Mouse (Mus musculus) heart, postnatal 36 days (tissue): Measurements from ENCODE around the gene Noct. TPM values are rescaled to one million over a fixed set of nuclear protein-coding genes. Genes with fewer than 3 reads are reported as not detected.
"Not testable (repeated sequence)": the region's sequence is repeated elsewhere in the genome, so short reads cannot be mapped to it uniquely, and the experiment has no call there.

Experiments used
- DNase-seq, 2 experiments: peaks; one replicate each; pipeline ENCODE4 v3.0.0; 2021 to 2022
- intact Hi-C: fragments of 180-260 bp; cut with DNase I; formaldehyde crosslinking; loops from one replicate; pipeline ENCODE4 v1.15.1; 2025
- total RNA-seq, 2 experiments: library from RNA; stranded (reverse); gene quantifications; 2 replicates each; pipeline ENCODE4 v1.2.3; 2021

Noct gene
- total RNA-seq, 2 experiments from 2014 or later, result 33.6 to 35.1 TPM

- intact Hi-C loops, result no loop called here
- DNase-seq, result no peak
Measured at GRCm38 (mm10) chr3:51203906-51204305, 20.3 kb upstream of the Noct start.

- intact Hi-C loops, result no loop called here
- DNase-seq, result no peak
Measured at GRCm38 (mm10) chr3:51204441-51204840, 19.8 kb upstream of the Noct start.

DNA sequence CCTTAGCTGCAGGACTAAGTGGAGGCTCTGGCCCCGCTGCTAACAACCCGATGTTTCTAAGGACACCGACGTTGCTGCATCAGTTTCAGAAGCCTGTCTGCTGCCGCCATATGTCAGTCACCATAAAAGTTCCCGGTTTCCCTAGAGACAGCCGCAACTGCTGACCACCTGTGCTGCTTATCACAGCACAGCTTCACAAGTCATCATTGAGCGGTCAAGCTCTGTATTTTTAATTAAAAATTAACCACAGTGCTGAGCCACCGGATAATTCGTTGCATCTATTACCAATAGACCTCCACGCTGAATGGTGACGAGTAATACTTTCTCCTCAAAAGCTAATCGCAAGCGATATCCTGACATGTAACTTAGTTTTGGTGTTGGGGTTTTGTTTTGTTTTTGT lies 19.4 kb upstream of the Noct start:
- intact Hi-C loops, result no loop called here
- no peak for DNase-seq

DNA sequence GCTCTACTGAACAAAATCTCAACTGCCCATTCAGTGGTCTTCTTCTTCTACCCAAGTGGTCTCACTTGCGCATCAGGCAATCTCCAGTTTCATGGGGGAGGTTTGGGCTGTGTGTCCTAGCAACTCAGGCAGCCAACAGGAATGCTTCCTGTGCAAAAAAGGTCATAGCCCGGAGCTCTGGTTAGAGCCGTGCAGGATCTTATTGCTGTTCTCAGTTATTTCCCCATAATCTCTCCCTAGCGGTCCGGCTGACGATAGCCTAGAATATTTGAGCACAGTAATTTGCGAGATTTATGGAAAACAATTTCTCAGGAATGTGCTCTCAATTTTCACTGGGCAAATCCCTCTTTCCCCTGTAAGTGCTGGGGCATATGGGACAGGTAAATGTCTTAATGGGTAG lies 17.7 kb upstream of the Noct start:
- DNase-seq, result no peak
- intact Hi-C loops, result no loop called here

GRCm38 (mm10) chr3:51208633-51209032 lies 15.6 kb upstream of the Noct start:
- intact Hi-C loops, result no loop called here

DNA sequence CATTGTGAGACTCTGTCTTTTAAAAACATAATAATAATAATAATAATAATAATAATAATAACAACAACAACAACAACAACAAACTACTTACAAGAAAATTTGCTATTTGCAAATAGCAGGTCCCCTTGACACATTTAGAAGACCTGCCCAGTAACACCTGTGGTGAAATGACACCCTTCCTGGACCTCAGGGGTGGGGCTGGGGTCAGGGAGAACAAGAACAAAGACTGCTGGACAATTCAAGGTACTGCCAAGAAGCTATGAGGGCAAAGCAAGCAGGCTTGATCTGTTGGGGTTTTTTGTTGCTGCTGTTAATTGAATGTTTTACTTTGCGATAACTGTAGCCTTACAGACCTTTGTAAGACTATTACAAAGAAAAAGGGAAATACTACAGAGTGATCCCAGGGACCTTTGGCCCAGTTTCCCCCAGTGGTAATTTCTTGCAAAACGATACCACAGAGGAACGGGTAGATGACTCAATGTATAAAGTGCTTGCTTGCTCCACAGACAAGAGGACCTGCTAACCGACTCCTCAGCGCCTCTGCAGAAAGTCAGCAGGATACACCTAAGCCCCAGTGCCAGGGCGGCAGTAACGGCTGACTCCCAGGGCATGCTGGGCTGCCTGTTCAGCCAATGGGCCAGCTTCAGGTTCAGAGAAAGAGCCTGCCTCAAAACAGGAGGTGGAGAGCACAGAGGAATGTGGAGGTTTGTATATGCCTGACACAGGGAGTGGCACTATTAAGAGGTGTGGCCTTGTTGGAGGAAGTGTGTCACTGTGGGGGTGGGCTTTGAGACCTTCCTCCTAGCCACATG lies 14.5 kb upstream of the Noct start:
- DNase-seq, result no peak
- intact Hi-C loops, result no loop called here

More at GRCm38 (mm10) chr3:51208633-51209032, 15.6 kb upstream of the Noct start:
- no peak for DNase-seq

DNA sequence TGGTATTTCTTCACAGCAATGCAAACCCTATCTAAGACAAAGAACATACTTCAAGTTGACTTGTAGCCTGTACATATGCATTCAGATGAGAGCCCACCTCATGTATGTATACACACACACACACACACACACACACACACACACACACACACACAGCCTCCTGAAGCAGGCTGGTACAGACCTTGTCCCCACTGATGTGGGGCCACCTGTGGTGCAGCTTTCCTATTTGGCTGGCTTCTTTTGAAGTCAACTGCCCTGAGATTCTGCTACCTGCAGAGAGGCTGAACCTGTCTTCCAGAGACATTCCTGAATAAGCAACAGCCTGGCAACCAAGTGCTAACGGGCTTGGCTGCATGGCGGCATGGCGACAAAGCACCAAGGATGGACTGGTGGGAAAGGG lies 13.8 kb upstream of the Noct start:
- intact Hi-C loops, result no loop called here
- DNase-seq, result no peak

GRCm38 (mm10) chr3:51213111-51213510 lies 11.1 kb upstream of the Noct start:
- intact Hi-C loops, result no loop called here
- DNase-seq, result no peak

- intact Hi-C loops, result no loop called here
- DNase-seq, result no peak
Measured at GRCm38 (mm10) chr3:51215681-51216080, 8.6 kb upstream of the Noct start.

- DNase-seq, result not testable (repeated sequence)
Measured at GRCm38 (mm10) chr3:51216351-51216750, 7.9 kb upstream of the Noct start.

GRCm38 (mm10) chr3:51218385-51218784 lies 5.9 kb upstream of the Noct start:
- intact Hi-C loops, DNase-seq: not testable (repeated sequence)

More at GRCm38 (mm10) chr3:51216351-51216750, 7.9 kb upstream of the Noct start:
- intact Hi-C loops, result not testable (repeated sequence)

DNA sequence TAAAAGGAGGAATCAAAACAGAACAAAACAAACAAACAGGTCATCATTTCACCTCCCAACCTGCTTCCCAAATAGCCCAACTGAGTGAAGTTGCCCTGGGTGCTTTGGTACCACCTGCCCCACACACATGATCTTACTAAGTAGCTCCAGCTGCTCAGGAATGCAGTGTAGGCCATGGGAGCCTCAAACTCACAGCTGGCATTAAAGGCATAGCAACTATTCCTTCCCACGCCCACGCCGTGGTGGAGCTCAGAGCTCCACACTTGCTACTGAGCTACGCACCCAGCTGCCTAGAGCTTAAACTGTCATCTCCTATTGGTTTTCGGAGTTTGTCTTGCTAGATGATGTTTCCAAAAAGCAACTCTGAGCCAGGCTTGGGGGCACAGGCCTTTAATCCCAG lies 5.0 kb upstream of the Noct start:
- intact Hi-C loops, result no loop called here
- no peak for DNase-seq

GRCm38 (mm10) chr3:51220846-51221245 lies 3.4 kb upstream of the Noct start:
- intact Hi-C loops, result no loop called here

GRCm38 (mm10) chr3:51221847-51222246 lies 2.4 kb upstream of the Noct start:
- DNase-seq, result no peak
- intact Hi-C loops, result no loop called here

More at GRCm38 (mm10) chr3:51220846-51221245, 3.4 kb upstream of the Noct start:
- DNase-seq, result no peak

DNA sequence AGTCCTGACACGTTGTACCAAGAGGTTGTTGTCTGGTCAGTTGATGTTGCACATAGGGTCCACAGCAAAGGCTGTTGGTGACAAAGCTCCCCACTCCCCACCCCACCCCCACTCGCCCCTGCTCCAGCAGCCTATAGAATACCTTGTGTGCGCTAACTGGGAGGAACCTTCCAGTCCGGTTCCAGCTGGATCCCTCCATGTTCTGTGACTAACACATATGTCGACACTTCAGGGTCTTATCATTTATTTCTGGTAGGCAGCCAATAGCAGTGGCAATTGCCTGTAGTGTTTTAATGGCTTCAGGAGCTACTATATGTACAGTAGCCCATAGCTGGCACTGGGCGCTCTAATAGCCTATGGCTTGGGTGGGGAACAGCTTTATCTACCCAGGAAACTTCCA lies 1.9 kb upstream of the Noct start:
- intact Hi-C loops, result no loop called here
- no peak for DNase-seq

DNA sequence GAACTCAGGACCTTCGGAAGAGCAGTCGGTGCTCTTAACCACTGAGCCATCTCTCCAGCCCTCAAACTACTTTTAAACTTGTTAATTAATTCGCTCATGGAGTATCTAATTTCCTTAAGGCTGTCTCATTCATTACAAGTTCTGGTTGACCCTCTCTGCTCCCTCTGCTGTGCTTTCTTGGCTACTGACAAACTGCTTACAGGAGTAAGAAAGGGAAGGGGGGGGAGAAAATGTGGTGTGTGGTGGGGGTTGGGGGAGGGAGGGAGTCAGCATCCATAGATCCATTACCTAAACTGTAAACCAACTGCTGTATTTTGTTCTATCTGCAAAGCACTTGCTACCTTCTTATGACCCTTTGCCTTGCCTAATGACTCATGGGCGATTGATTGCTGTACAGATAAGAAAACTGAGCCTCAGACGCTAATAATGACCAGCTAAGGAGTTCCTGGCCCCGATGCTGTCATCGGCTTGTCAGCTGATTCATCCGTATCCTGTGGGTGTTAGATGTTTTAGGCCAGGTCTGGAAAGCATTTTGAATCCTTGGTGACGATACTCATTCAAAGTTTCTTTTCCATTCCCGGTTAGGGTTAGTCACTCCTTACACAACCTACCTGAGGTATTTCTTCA lies 1.3 kb upstream of the Noct start:
- intact Hi-C loops, result loop anchor here (1.0 kb wide), 1 partner anchor 26 kb away; no protein-coding TSS in a partner anchor
- DNase-seq, result no peak

GRCm38 (mm10) chr3:51223556-51223955 lies 691 bp upstream of the Noct start:
- no peak for DNase-seq
- intact Hi-C loops, result loop anchor here (1.0 kb wide), 1 partner anchor 26 kb away; no protein-coding TSS in a partner anchor

DNA sequence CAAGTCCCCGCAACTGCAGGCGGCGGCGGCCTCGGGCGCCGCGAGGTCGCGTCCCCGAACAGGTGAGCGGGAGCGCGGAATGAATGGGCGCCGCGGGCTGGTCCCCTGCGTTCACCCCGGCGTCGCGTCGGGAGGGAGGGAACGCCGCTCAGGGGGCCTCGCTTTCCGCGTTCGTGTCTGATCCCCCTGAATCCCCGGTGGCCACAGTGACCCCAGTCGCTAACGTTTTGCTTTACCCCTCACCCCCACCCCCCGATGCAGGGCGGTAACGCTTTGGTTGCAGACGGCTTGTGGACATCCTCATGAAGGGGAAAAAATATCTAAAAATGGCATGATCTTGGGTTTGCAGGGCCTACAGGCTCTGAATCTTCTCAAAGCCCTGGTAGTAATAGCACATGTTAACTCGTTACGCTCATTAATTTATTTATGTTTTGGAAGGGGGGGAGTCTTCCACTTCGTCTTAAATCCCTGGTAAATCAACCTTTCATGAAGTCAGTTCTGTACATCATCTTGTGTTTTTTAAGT lies 1.0 kb downstream of the Noct start:
- no peak for DNase-seq
- intact Hi-C loops, result loop anchor here (5.0 kb wide), 1 partner anchor 182 kb away; the partner anchor contains the start of gene Ndufc1

DNA sequence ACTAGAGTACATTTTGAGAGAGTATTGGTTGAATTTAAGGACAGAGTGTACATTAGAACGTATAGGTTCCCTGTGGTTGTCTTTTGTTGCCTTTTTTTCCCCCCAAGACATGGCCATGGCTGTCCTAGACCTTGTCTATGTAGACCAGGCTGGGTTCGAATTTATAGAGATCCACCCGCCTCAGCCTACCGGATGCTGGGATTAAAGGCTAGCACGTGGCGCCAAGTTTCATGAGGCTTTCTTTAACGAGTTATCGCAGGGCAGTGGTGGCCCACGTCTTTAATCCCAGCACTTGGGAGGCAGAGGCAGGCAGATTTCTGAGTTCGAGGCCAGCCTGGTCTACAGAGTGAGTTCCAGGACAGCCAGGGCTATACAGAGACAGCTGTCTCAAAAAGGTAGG lies 1.7 kb downstream of the Noct start:
- no peak for DNase-seq
- intact Hi-C loops, result loop anchor here (5.0 kb wide), 1 partner anchor 181 kb away; the partner anchor contains the start of gene Ndufc1

- intact Hi-C loops, result loop anchor here (5.0 kb wide), 1 partner anchor 181 kb away; the partner anchor contains the start of gene Ndufc1
Measured at GRCm38 (mm10) chr3:51226601-51227000, 2.4 kb downstream of the Noct start.

More at GRCm38 (mm10) chr3:51226601-51227000, 2.4 kb downstream of the Noct start:
- DNase-seq, result no peak
